Mouse (Mus musculus): ENCODE results near the gene Xab2. TPM values are rescaled to one million over a fixed set of nuclear protein-coding genes. Genes with fewer than 3 reads are reported as not detected.

Gene Xab2
- 28.9 and 29.8 TPM in 2 replicates for polyA plus RNA-seq (2021; fragmentation: Nextera tagmentation)
- long read RNA-seq, experiment 1, full-length matches to known transcripts = 67 of 86 reads
- long read RNA-seq, experiment 1, partial matches to known transcripts = 11 of 86 reads
- long read RNA-seq, experiment 1, other reads (novel, unspliced or antisense) = 8 of 86 reads
- long read RNA-seq, experiment 2, full-length matches to known transcripts = 241 of 277 reads
- long read RNA-seq, experiment 2, partial matches to known transcripts = 15 of 277 reads
- long read RNA-seq, experiment 2, other reads (novel, unspliced or antisense) = 21 of 277 reads

GRCm38 (mm10) chr8:3621199-3621970 is at the start of gene Xab2, which contains the start of gene Pet100:
TSS of gene Xab2 (minus strand) at chr8:3621316.
TSS of gene Pet100 (plus strand) at chr8:3621548.

GRCm38 (mm10) chr8:3665507-3665906 is 44.4 kb upstream of the Xab2 start, which contains the start of gene Mcemp1:
TSS of gene Mcemp1 (plus strand) at chr8:3665754.

GRCm38 (mm10) chr8:3655526-3655925 is 34.4 kb upstream of the Xab2 start, which contains the start of gene Retn:
TSS of gene Retn (plus strand) at chr8:3655770.

GRCm38 (mm10) chr8:3630647-3631477 is 9.7 kb upstream of the Xab2 start, which contains the start of gene Stxbp2:
TSS of gene Stxbp2 (plus strand) at chr8:3630955.

DNA sequence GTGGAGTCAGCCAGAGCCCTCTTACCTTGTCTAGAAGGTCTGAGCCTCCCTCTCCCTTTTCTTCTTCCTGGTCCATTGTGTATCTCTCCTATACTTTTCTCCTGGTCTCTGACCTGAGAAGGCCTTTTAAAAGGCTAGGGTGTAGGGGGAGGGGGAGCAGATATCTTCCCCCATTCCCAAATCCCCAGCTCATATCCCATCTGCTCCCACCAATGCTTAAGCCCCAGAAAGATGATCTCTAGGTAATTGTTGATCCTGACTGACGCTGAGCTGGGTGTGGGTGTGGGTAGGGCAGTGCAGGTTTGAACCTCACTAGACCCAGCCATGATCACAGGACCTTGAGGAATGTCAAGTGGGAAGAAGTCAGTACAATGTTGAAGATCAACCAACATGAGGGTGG is 4.3 kb upstream of the Xab2 start, which contains the start of gene Pcp2:
TSS of gene Pcp2 (minus strand) at position 101 of the 400 bp plus-strand sequence.

DNA sequence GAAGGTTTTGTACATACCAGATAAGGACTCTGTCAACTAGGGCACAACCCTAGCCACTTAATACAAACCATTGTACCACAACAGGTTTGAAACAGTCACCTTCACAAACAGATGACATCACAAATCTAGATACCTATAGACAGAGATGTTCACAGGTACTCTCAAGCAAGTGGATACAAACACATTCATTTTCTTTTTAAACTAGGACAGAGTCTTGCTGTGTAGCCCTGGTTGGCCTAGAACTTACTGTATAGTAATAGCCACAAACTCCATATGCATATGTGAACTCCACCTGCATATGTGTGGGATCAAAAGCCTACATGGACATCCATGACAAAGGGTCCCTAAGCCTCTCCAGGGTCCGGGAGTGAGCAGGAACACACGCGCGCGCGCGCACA is 34.1 kb downstream of the Xab2 start, which contains the start of gene Camsap3:
TSS of gene Camsap3 (plus strand) at position 301 of the 398 bp plus-strand sequence.

DNA sequence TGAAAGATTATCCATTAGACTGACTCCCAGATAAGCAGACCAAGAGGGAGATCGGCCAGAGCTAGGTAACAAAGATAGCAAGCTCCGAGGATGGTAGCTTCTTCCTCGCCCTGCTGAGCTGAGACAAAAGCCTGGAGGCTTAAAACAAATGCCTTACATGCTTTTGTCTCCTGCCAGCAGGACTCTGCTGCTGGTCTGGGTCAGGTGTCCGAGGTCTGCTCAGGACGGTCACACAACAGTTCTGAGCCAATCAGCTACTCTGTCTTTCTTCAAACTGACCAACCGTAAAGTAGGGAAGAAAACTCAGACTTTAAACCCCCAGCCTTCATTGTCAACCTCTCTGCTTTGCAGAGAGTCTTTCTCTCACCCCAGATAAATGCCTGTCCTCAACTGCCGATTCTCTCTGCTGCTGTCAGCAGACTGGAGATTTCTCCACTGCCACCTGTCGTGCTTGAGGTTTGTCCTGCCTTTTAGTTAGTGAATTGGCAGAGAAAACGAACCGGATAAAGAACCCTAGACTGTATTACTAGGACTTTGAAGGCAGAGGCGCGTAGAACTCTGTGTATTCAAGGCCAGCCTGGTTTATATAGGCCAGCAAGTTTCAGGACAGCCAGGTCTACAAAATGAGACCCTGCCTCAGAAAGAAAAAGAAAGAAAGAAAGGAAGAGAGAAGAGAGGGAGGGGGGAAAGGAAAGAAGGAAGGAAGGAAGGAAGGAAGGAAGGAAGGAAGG is 53.3 kb downstream of the Xab2 start, which contains the start of gene C330021F23Rik:
TSS of gene C330021F23Rik (plus strand) at position 350 of the 731 bp plus-strand sequence.

Other genes starting within 250 kb of the Xab2 start
- 3.3 and 4.8 TPM in 2 replicates for gene Arhgef18, start 228.3 kb downstream of the Xab2 start, polyA plus RNA-seq (2021; fragmentation: Nextera tagmentation)
- gene Pex11g, start 153.6 kb downstream of the Xab2 start, polyA plus RNA-seq (2021; fragmentation: Nextera tagmentation) = 1.8 and 2.0 TPM in 2 replicates
- gene Tex45, start 150.5 kb downstream of the Xab2 start, polyA plus RNA-seq (2021; fragmentation: Nextera tagmentation) = 0.09 TPM in 2 replicates
- gene Zfp358, start 128.2 kb downstream of the Xab2 start, polyA plus RNA-seq (2021; fragmentation: Nextera tagmentation) = 8.3 and 10.3 TPM in 2 replicates
- 41.4 and 54.8 TPM in 2 replicates for gene Mcoln1, start 120.9 kb downstream of the Xab2 start, polyA plus RNA-seq (2021; fragmentation: Nextera tagmentation)
- gene Pnpla6, start 105.9 kb downstream of the Xab2 start, polyA plus RNA-seq (2021; fragmentation: Nextera tagmentation) = 13.2 and 15.8 TPM in 2 replicates
- 0.38 TPM in 1 of 2 replicates, not detected in the other for gene C330021F23Rik, start 53.3 kb downstream of the Xab2 start, polyA plus RNA-seq (2021; fragmentation: Nextera tagmentation)
- 6.2 and 9.2 TPM in 2 replicates for gene Camsap3, start 34.0 kb downstream of the Xab2 start, polyA plus RNA-seq (2021; fragmentation: Nextera tagmentation)
- 108 and 123 TPM in 2 replicates for gene Pet100, start 232 bp upstream of the Xab2 start, polyA plus RNA-seq (2021; fragmentation: Nextera tagmentation)
- 0.36 TPM in 2 replicates for gene Pcp2, start 4.2 kb upstream of the Xab2 start, polyA plus RNA-seq (2021; fragmentation: Nextera tagmentation)
- 8.8 and 11.0 TPM in 2 replicates for gene Stxbp2, start 9.6 kb upstream of the Xab2 start, polyA plus RNA-seq (2021; fragmentation: Nextera tagmentation)
- gene Retn, start 34.5 kb upstream of the Xab2 start, polyA plus RNA-seq (2021; fragmentation: Nextera tagmentation) = 0.33 and 0.34 TPM in 2 replicates
- gene Mcemp1, start 44.4 kb upstream of the Xab2 start, polyA plus RNA-seq (2021; fragmentation: Nextera tagmentation) = 0.09 TPM in 1 of 2 replicates, not detected in the other
- gene Fcor, start 51.0 kb upstream of the Xab2 start, polyA plus RNA-seq (2021; fragmentation: Nextera tagmentation) = 57.9 and 62.9 TPM in 2 replicates
- 23.0 and 24.5 TPM in 2 replicates for gene Trappc5, start 55.0 kb upstream of the Xab2 start, polyA plus RNA-seq (2021; fragmentation: Nextera tagmentation)
- 0.09 TPM in 1 of 2 replicates, not detected in the other for gene Fcer2a, start 72.9 kb upstream of the Xab2 start, polyA plus RNA-seq (2021; fragmentation: Nextera tagmentation)
- not detected in 2 replicates for gene Clec4g, start 99.3 kb upstream of the Xab2 start, polyA plus RNA-seq (2021; fragmentation: Nextera tagmentation)
- 0.79 and 2.1 TPM in 2 replicates for gene Cd209a, start 127.7 kb upstream of the Xab2 start, polyA plus RNA-seq (2021; fragmentation: Nextera tagmentation)
- not detected in 2 replicates for gene Cd209e, start 233.0 kb upstream of the Xab2 start, polyA plus RNA-seq (2021; fragmentation: Nextera tagmentation)

All from layer of hippocampus, adult 6 months (tissue).